Mouse (Mus musculus): ENCODE results near the gene Evpl. TPM values are rescaled to one million over a fixed set of nuclear protein-coding genes. Genes with fewer than 3 reads are reported as not detected.
A peak's percentile ranks its signal among the peaks of the same experiment; 100 is the strongest.

Gene Evpl
- polyA plus RNA-seq, 1 experiment from 2014 or later = 0.84 TPM

DNA sequence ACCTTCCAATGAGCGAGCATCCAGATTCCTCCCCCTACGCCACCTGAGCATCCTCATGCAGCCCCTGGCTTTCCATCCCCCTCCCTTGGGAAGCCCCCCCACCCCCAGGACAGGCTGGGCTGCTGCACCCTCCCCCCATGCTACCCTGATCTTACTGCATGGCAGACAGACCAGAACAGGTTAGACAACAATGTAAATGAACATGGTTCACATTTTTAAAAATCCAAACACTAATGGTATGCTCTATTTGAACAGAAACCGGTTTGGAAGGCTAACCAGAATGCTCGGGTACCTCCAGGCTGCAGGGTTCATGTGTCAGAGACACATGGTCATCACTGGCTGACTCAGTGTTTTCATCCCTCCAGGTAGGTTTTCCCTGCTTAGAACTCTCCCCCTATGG lies 9.2 kb downstream of the Evpl start:
- Histone ChIP-seq H3K4me3 (no peak overlapping the region), H3K36me3 (no peaks in the 10 kb centered on the region), H3K4me2 (no peak overlapping the region), H3K27ac (ENCODE audit: poor library complexity, severe bottlenecking) (no peak overlapping the region), H3K4me1 (replicated peaks) (no peaks in the 10 kb centered on the region), H3K9me3 (replicated peaks) (peaks cover 5% of the 10 kb centered on the region; the same call in 1 of the 2 replicates), H3K9ac (no peak overlapping the region), H3K27me3 (replicated peaks) (peaks cover 71% of the 10 kb centered on the region)
- ATAC-seq (ENCODE audit: insufficient number of reproducible peaks, low FRiP score) = no peak
- 74% methylated on average over 4 of the region's 4 CpGs for WGBS

- WGBS = 5% methylated on average over 2 of the region's 2 CpGs
- Histone ChIP-seq H3K36me3 (no peaks in the 10 kb centered on the region), H3K27ac (ENCODE audit: poor library complexity, severe bottlenecking) (no peak overlapping the region), H3K9me3 (replicated peaks) (peaks cover 9% of the 10 kb centered on the region), H3K27me3 (replicated peaks) (peaks cover 74% of the 10 kb centered on the region), H3K4me3 (no peak overlapping the region), H3K4me2 (no peak overlapping the region), H3K9ac (no peak overlapping the region), H3K4me1 (replicated peaks) (peaks cover 7% of the 10 kb centered on the region)
- ATAC-seq (ENCODE audit: insufficient number of reproducible peaks, low FRiP score) = no peak
These were observed 11.5 kb downstream of the Evpl start for GRCm38 (mm10) chr11:116226414-116226813.

- no peak overlapping the region for H3K27ac ChIP-seq (ENCODE audit: poor library complexity, severe bottlenecking)
- peak overlapping the region; percentile 65 for H3K9ac ChIP-seq
- peaks cover 29% of the 10 kb centered on the region for H3K4me1 ChIP-seq (replicated peaks)
- WGBS = 7% methylated on average over 23 of the region's 23 CpGs
- H3K36me3 ChIP-seq = no peaks in the 10 kb centered on the region
- peaks cover 58% of the 10 kb centered on the region for H3K27me3 ChIP-seq (replicated peaks)
- peak overlapping the region; percentile 82 for H3K4me2 ChIP-seq
- ATAC-seq (ENCODE audit: insufficient number of reproducible peaks, low FRiP score) = no peak
- H3K9me3 ChIP-seq (replicated peaks) = peaks cover 13% of the 10 kb centered on the region
- peak overlapping the region; percentile 46 for H3K4me3 ChIP-seq
These were observed 15.2 kb downstream of the Evpl start for GRCm38 (mm10) chr11:116222740-116223059.

DNA sequence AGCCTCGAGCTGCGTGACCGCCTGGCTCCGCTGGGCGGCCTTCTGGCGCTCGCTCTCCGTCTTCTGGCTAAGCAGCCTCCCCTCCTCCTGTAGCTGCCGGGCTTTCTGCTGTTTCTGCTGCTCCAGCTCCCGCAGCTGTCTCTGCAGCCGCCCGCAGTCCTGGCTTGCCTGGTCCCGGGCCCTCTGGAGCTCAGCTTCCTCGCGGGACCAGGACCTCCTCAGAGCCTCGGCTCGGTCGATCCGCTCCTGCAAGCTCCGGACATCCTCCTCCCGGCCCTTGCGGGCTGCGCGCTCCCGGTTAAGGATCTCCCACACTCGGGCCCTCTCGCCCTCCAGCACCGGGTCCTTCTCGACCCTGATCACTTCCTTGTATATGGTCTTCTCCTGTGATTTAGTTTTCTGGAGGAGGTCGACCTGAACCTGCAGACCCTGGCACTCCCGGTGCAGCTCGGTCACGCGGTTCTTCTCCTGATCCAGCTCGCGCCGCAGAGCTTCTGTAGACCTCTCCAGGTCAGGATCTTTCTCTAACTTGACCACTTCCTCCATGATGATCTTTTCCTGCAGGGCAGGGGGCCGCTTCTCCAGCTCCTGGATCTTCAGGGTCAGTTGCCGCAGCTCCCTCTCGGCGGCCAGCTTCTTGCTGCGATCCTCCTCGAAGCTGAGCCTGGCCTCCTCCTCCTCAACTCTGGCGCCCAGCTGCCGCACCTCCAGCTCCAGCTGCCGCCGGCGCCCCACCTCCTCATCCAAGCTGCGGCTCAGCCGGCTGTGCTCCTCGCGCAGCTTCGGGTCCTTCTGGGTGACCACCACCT lies 15.7 kb downstream of the Evpl start:
- Histone ChIP-seq H3K9me3 (replicated peaks) (peaks cover 13% of the 10 kb centered on the region), H3K4me3 (peak overlapping the region; percentile 46), H3K27me3 (replicated peaks) (peaks cover 53% of the 10 kb centered on the region), H3K27ac (ENCODE audit: poor library complexity, severe bottlenecking) (no peak overlapping the region), H3K9ac (peak overlapping the region; percentile 65), H3K36me3 (no peaks in the 10 kb centered on the region), H3K4me1 (replicated peaks) (peaks cover 29% of the 10 kb centered on the region), H3K4me2 (peak overlapping the region; percentile 82)
- ATAC-seq (ENCODE audit: insufficient number of reproducible peaks, low FRiP score) = no peak
- 6% methylated on average over 53 of the region's 53 CpGs for whole genome bisulfite sequencing

GRCm38 (mm10) chr11:116219885-116220284 lies 18.0 kb downstream of the Evpl start:
- peaks cover 11% of the 10 kb centered on the region for H3K9me3 ChIP-seq (replicated peaks)
- peaks cover 29% of the 10 kb centered on the region for H3K4me1 ChIP-seq (replicated peaks)
- no peaks in the 10 kb centered on the region for H3K36me3 ChIP-seq
- no peak for ATAC-seq (ENCODE audit: insufficient number of reproducible peaks, low FRiP score)
- no peak overlapping the region for H3K9ac ChIP-seq
- no peak overlapping the region for H3K4me2 ChIP-seq
- H3K27ac ChIP-seq (ENCODE audit: poor library complexity, severe bottlenecking) = no peak overlapping the region
- H3K27me3 ChIP-seq (replicated peaks) = peaks cover 45% of the 10 kb centered on the region
- H3K4me3 ChIP-seq = no peak overlapping the region
- WGBS = 14% methylated on average over 4 of the region's 4 CpGs

- peak; percentile 81 for ATAC-seq (ENCODE audit: insufficient number of reproducible peaks, low FRiP score)
- 0 out of 2 replicates have a peak overlapping the region, but pooled peaks have one; percentile 16 for H3K9ac ChIP-seq
- no peak overlapping the region for H3K4me2 ChIP-seq
- H3K4me1 ChIP-seq (replicated peaks) = peaks cover 29% of the 10 kb centered on the region
- 34% methylated on average over 7 of the region's 7 CpGs for WGBS
- H3K36me3 ChIP-seq = no peaks in the 10 kb centered on the region; the same call in 1 of the 2 replicates
- peaks cover 8% of the 10 kb centered on the region for H3K9me3 ChIP-seq (replicated peaks)
- H3K4me3 ChIP-seq = no peak overlapping the region
- H3K27me3 ChIP-seq (replicated peaks) = peaks cover 34% of the 10 kb centered on the region
- peak overlapping the region; percentile 90 for H3K27ac ChIP-seq (ENCODE audit: poor library complexity, severe bottlenecking)
These were observed 19.0 kb downstream of the Evpl start for GRCm38 (mm10) chr11:116218737-116219400.

DNA sequence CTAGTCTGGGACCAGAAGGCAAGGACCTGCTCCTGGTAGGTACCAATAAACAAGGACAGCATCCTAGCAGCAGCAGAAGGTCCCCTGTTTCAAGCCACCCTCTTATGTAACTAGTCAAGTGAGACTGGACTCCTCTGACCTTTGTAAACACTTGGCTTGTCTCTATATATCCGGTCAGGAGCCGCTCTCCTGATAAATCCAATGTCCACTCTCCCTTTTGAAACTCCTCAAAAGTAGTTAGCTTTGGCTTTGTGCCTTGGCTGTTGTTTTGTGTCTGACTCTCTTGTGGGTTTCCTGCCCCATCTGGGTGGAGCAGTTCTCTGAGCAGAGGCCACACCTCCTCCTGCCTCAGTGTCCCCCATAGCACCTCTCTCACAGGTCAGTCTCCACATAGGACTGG lies 19.6 kb downstream of the Evpl start:
- no peaks in the 10 kb centered on the region; the same call in 1 of the 2 replicates for H3K36me3 ChIP-seq
- peak overlapping the region; percentile 90 for H3K27ac ChIP-seq (ENCODE audit: poor library complexity, severe bottlenecking)
- peaks cover 29% of the 10 kb centered on the region for H3K4me1 ChIP-seq (replicated peaks)
- peak; percentile 29 for ATAC-seq (ENCODE audit: insufficient number of reproducible peaks, low FRiP score)
- peaks cover 28% of the 10 kb centered on the region for H3K27me3 ChIP-seq (replicated peaks)
- WGBS = 69% methylated on average over 2 of the region's 2 CpGs
- 0 out of 2 replicates have a peak overlapping the region, but pooled peaks have one; percentile 16 for H3K9ac ChIP-seq
- no peak overlapping the region for H3K4me2 ChIP-seq
- peaks cover 8% of the 10 kb centered on the region for H3K9me3 ChIP-seq (replicated peaks)
- no peak overlapping the region for H3K4me3 ChIP-seq

GRCm38 (mm10) chr11:116216549-116216948 lies 21.3 kb downstream of the Evpl start:
- no peak for ATAC-seq (ENCODE audit: insufficient number of reproducible peaks, low FRiP score)
- 82% methylated on average over 11 of the region's 11 CpGs for WGBS
- peaks cover 22% of the 10 kb centered on the region for H3K4me1 ChIP-seq (replicated peaks)
- no peak overlapping the region for H3K4me2 ChIP-seq
- peaks cover 6% of the 10 kb centered on the region for H3K36me3 ChIP-seq
- peaks cover 11% of the 10 kb centered on the region for H3K27me3 ChIP-seq (replicated peaks)
- H3K9ac ChIP-seq = no peak overlapping the region
- H3K9me3 ChIP-seq (replicated peaks) = peaks cover 6% of the 10 kb centered on the region
- H3K4me3 ChIP-seq = no peak overlapping the region
- H3K27ac ChIP-seq (ENCODE audit: poor library complexity, severe bottlenecking) = no peak overlapping the region

DNA sequence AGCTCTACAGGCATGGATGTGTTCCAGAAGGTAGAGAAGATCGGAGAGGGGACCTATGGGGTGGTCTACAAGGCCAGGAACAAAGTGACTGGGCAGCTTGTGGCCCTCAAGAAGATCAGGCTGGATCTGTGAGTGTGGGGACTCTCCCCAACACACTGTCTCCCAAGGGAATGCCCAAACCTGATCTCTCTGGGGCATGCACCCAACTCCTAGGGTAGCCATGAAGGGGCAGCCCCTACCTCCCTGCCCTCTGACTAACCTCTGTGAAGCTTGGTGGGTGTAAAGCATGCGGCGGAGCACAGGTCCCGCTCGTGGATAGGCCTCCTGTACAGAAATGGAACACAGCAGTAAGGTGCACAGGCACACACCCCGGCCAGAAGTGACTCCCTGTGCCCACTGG lies 21.9 kb downstream of the Evpl start:
- Histone ChIP-seq H3K9ac (no peak overlapping the region), H3K4me1 (replicated peaks) (peaks cover 22% of the 10 kb centered on the region), H3K4me3 (no peak overlapping the region), H3K27ac (ENCODE audit: poor library complexity, severe bottlenecking) (no peak overlapping the region), H3K36me3 (peaks cover 6% of the 10 kb centered on the region), H3K9me3 (replicated peaks) (no peaks in the 10 kb centered on the region), H3K4me2 (no peak overlapping the region), H3K27me3 (replicated peaks) (peaks cover 6% of the 10 kb centered on the region)
- 89% methylated on average over 6 of the region's 6 CpGs for WGBS
- no peak for ATAC-seq (ENCODE audit: insufficient number of reproducible peaks, low FRiP score)

- Histone ChIP-seq H3K9ac (no peak overlapping the region), H3K27ac (ENCODE audit: poor library complexity, severe bottlenecking) (no peak overlapping the region), H3K4me3 (no peak overlapping the region), H3K4me1 (replicated peaks) (peaks cover 22% of the 10 kb centered on the region), H3K27me3 (replicated peaks) (no peaks in the 10 kb centered on the region), H3K36me3 (peaks cover 6% of the 10 kb centered on the region), H3K4me2 (no peak overlapping the region), H3K9me3 (replicated peaks) (no peaks in the 10 kb centered on the region)
- ATAC-seq (ENCODE audit: insufficient number of reproducible peaks, low FRiP score) = no peak
- 77% methylated on average over 7 of the region's 7 CpGs for WGBS
These were observed 22.7 kb downstream of the Evpl start for GRCm38 (mm10) chr11:116215181-116215580.

DNA sequence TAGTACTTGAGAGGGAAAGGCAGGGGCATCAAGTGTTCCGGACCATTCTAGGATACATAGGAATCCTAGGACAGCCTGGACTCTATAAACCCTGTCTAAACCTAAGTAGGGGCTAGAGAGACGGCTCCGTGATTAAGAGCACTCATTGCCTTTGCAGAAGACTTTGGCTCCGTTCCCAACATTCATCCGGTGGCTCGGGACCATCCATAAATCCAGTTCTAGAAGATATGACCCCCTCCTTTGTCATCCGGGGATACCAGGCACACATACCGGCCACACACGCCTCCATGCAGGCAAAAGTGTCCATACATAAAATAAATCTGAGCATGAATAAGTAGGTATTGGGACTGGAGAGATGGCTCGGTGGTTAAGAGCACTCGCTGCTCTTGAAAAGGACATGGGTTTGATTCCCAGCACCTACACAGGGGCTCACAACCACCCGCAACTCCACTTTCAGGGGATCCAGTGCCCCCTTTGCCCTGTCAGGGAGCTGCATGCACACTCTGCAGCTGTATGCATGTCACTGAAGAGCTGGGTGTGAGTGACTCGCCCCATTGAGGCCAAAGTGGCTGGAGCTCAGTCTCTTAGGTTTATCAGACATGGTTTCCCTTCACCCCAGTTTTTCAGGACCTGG lies 23.9 kb downstream of the Evpl start:
- ATAC-seq (ENCODE audit: insufficient number of reproducible peaks, low FRiP score) = no peak
- Histone ChIP-seq H3K4me2 (no peak overlapping the region), H3K27ac (ENCODE audit: poor library complexity, severe bottlenecking) (no peak overlapping the region), H3K4me3 (no peak overlapping the region), H3K9ac (no peak overlapping the region), H3K4me1 (replicated peaks) (peaks cover 11% of the 10 kb centered on the region), H3K27me3 (replicated peaks) (no peaks in the 10 kb centered on the region), H3K9me3 (replicated peaks) (no peaks in the 10 kb centered on the region), H3K36me3 (peaks cover 7% of the 10 kb centered on the region)
- 86% methylated on average over 13 of the region's 13 CpGs for WGBS
